Mouse (Mus musculus): Measurements from ENCODE around the gene Sbk1.
"Not testable (repeated sequence)": the region's sequence is repeated elsewhere in the genome, so short reads cannot be mapped to it uniquely, and the experiment has no call there.

Sbk1 gene

GRCm38 (mm10) chr7:126263964-126264363 is 8.5 kb upstream of the Sbk1 start:
- no peak for DNase-seq (ENCODE audit: low read depth, low spot score)

DNA sequence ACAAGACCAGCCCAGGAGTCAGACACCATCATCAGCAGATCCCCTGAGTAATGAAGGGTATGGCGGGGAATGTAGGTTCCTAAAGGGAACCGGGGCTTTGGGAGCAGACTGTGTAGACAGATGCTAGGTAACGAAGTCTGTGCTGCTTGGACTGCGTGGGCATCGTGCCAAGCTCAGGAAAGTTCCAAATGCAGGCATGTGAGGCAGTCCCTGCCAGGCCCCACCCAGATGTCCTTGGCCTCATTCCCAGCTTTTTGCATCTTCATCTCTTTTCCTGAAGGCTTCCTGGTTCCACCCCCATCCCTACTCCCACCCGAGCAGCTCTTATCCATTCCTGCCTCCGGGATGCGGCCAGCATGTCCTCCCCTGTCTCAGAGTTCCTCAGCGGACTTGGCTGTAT is 6.5 kb upstream of the Sbk1 start:
- no peak for DNase-seq (ENCODE audit: low read depth, low spot score)

DNA sequence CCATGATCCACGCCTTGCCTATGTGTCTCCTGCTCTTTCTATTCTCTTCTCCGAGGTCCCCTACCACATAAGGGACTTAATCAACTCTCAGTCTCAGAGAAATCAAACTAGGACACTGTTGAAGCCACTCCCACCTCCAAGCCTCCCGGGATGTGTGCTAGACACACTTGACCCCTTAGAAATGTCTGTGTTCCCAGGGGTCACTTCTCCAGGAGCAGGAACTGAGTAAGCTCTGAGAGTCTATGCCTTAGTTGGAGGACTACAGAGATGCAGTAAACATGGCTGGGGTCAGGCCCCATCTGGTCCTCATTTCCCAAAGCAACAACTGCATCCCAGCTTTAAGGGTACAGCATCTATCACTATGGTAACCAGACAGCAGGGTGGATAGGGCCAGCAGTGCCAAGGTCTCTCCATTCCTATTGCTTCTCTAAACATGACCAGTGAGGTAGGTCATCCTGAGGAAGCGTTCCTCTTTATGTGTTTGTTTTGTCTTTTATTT is 6.0 kb upstream of the Sbk1 start:
- no peak for DNase-seq (ENCODE audit: low read depth, low spot score)

GRCm38 (mm10) chr7:126267606-126268005 is 4.8 kb upstream of the Sbk1 start:
- no peak for DNase-seq (ENCODE audit: low read depth, low spot score)

GRCm38 (mm10) chr7:126272770-126273311 is 422 bp downstream of the Sbk1 start:
- DNase-seq (ENCODE audit: low read depth, low spot score): no peak

- no peak for DNase-seq (ENCODE audit: low read depth, low spot score)
Measured at GRCm38 (mm10) chr7:126273351-126274042, 1.1 kb downstream of the Sbk1 start.

DNA sequence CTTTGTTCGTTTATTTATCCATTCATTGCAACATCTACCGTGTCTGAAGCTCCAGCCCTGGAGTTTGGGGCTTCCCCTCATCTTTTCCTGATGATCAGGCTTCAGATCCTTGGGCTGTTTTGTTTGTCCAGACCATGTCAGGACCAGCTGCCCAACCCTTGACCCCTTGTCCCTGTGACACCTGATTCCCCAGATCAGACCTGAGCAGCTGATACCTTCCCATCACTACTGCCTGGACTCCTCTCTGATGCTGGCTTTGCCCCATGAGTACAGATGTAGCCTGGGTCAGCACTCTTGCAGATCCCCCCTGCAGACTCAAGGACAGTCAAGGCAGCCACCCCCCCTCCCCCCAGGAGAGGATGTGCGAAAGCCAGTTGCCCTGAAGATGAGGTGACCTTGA is 1.7 kb downstream of the Sbk1 start:
- no peak for DNase-seq (ENCODE audit: low read depth, low spot score)

GRCm38 (mm10) chr7:126274626-126275025 is 2.2 kb downstream of the Sbk1 start:
- no peak for DNase-seq (ENCODE audit: low read depth, low spot score)

GRCm38 (mm10) chr7:126275711-126276110 is 3.3 kb downstream of the Sbk1 start:
- no peak for DNase-seq (ENCODE audit: low read depth, low spot score)

- no peak for DNase-seq (ENCODE audit: low read depth, low spot score)
Measured at GRCm38 (mm10) chr7:126276297-126276696, 3.9 kb downstream of the Sbk1 start.

- DNase-seq (ENCODE audit: low read depth, low spot score): no peak
Measured at GRCm38 (mm10) chr7:126277536-126278295, 5.3 kb downstream of the Sbk1 start.

- no peak for DNase-seq (ENCODE audit: low read depth, low spot score)
Measured at GRCm38 (mm10) chr7:126278799-126279198, 6.4 kb downstream of the Sbk1 start.

DNA sequence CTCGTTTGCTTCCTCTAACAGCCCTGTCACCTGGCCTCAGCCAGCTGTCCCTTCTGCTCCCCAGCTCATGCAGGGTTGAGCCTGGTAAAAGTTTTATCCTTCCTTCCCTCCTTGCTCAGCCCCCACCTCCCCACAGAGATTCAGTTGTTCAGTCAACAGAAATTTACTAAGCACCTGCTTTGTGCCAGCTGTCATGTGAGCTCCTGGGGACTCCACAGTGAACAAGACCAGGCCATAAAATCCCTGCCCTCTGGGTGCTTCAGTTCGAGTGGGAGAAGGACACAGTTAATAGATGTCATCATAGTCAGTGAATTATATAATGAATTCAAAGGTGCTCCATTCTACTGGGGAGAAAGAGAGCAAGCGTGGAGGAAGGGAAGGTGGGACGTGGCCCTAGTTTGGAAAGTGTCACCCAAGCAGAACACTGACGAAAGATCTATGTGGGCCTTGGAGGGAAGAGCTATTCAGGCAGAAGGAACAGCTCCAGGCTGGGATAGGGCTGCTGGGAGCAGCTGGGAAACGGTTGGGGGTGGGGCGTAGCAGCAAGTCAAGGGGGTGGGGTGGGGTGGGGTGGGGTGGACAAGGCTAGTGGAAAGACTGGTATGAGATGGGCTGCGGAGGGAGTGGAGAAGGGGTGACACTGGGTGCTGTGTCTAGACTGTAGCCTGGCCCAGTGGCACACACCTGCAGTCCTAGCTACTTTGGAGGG is 7.5 kb downstream of the Sbk1 start:
- DNase-seq (ENCODE audit: low read depth, low spot score): no peak

DNA sequence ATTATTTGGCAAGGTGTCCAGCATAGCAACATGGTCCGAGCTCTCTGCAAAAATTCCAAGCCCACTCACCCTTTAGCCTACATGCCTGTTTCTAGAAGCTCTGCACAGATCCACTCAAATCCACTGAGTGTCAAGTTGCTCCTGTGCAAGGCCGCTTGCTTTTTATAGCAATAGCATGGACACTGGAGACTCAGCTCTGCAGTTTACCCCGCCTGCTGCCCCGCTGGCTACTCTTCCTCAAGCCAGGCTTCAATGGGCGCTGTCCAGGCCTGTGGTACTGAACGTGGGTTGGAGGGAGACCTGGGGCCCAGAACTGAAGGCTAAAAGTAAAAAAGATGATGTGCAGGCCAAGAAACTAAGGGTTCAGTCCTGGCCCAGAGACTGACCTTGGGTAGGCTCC is 8.3 kb downstream of the Sbk1 start:
- DNase-seq (ENCODE audit: low read depth, low spot score): no peak

GRCm38 (mm10) chr7:126281876-126282682 is 9.7 kb downstream of the Sbk1 start:
- DNase-seq (ENCODE audit: low read depth, low spot score): no peak

DNA sequence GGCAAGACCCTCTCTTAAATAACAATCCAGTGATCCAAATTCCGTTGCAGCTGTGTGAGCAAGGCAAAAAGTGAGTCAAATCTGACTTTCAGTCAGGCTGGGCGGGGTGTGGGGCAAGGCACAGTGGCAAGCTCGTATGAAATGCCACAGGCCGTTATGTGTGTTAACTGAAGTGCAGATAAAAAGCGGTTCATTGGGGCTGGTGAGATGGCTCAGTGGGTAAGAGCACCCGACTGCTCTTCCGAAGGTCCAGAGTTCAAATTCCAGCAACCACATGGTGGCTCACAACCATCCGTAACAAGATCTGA is 10.2 kb downstream of the Sbk1 start:
- not testable (repeated sequence) for DNase-seq (ENCODE audit: low read depth, low spot score)

- no peak for DNase-seq (ENCODE audit: low read depth, low spot score)
Measured at GRCm38 (mm10) chr7:126284021-126284420, 11.6 kb downstream of the Sbk1 start.

- DNase-seq (ENCODE audit: low read depth, low spot score): no peak
Measured at GRCm38 (mm10) chr7:126284441-126284840, 12.0 kb downstream of the Sbk1 start.

GRCm38 (mm10) chr7:126284865-126285264 is 12.4 kb downstream of the Sbk1 start:
- no peak for DNase-seq (ENCODE audit: low read depth, low spot score)

DNA sequence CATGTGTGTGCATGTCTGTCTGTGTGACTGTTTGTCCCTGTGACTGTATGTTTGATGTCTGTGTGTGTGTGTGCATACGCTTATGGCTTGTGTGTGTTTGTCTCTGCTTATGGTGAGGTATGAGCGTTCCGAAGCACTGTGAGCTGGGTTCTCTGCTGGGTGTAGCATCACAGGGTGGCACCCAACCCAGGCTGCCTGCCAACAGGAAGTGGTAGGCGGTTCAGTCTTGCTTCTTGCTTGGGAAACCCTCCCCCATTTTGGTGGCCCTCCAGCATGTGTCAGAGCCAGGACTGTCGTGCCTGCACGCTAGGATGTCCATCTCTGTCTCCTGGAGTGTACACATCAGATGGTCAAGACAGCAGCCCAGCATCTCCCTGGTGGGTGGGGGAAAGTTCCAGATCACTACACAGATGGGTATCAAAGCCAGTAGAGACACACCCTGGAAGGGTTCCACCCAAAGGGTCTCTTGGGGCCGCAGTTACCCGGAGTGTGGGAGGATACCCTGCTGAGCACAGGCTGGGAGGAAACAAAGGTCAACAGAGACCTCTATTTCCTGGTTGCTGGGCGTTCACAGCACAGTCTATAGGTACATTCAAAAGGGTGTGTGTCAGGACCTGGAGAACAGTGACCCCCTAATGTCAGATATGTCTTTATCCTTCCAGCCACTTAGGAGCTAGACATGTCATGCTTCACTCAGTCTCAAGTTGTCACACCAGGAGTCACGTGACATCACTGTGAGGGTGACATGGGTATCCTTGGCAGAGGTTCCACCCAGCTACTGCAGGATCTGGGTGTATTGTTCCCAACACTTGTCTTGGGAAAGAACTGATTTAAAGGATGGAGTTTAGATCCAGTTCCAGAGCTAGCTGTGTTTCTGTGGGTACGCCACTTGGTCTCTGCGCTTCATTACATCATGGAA is 13.1 kb downstream of the Sbk1 start:
- DNase-seq (ENCODE audit: low read depth, low spot score): no peak

Data from retina, adult 2 months (tissue).